11 mouse cellular contexts compared by ENCODE assay signal in genomic region chr13:48230996-48231395, GRCm38 (mm10). TPM values are rescaled to one million over a fixed set of nuclear protein-coding genes. Genes with fewer than 3 reads are reported as not detected.
DNase-seq lines count a peak whose midpoint lies in the region; ATAC-seq and TF ChIP-seq lines count a peak whose summit lies in the region.
"Had no signal": no experiment of that assay in that cellular context is flagged by ENCODE, and none has a peak within 500 bp of the region (broad histone marks: within the 10 kb centered on the region; RNA-seq: fewer than 3 reads in every experiment).

No protein-coding gene starts in this region.

- H3K27me3 ChIP-seq in forebrain, embryonic 13.5 days = no peaks in the 10 kb centered on the region

- ATAC-seq in forebrain, embryonic 13.5 days = no peak

- 30% methylated on average over 6 of the region's 6 CpGs for WGBS in forebrain, embryonic 13.5 days

- H3K36me3 ChIP-seq in forebrain, embryonic 13.5 days (ENCODE audit: poor library complexity, severe bottlenecking) = no peaks in the 10 kb centered on the region

- intact Hi-C loops in left cerebral cortex, adult 2 months (cut with DNase I) = no loop called here
- intact Hi-C loops in left cerebral cortex, postnatal 10 days (cut with DNase I) = no loop called here

- H3K9me3 ChIP-seq in forebrain, embryonic 13.5 days (replicated peaks) = no peaks in the 10 kb centered on the region

- H3K9ac ChIP-seq in forebrain, embryonic 13.5 days = no peak overlapping the region

- H3K4me1 ChIP-seq in forebrain, embryonic 13.5 days = peaks cover 33% of the 10 kb centered on the region

- no peak overlapping the region for H3K4me3 ChIP-seq in left cerebral cortex, adult 2 months
- no peak overlapping the region for H3K4me3 ChIP-seq in forebrain, embryonic 13.5 days

- no peak overlapping the region for H3K4me2 ChIP-seq in forebrain, embryonic 13.5 days

- H3K27ac ChIP-seq in left cerebral cortex, adult 2 months = 0 out of 2 replicates have a peak overlapping the region, but pooled peaks have one; percentile 15
- peak overlapping the region; percentile 25; the same call in 1 of the 2 replicates for H3K27ac ChIP-seq in forebrain, embryonic 13.5 days

- DNase-seq in left cerebral cortex, adult 2 months (ENCODE audit: extremely low spot score in 1 of 2, low spot score in 2 of 2) = no peak
- no peak for DNase-seq in left cerebral cortex, postnatal 10 days (ENCODE audit: extremely low spot score in 1 of 2, low spot score in 2 of 2)
- DNase-seq in MN1 (ENCODE audit: low spot score) (peak; percentile 10), NIH3T3 (ENCODE audit: low read depth) (peak; percentile 84)
- DNase-seq in adrenal gland, adult (ENCODE audit: inconsistent age in 2 of 2, low spot score in 1 of 2) = no peak
- DNase-seq in urinary bladder, adult 2 months (ENCODE audit: low spot score) = no peak
- no peak for DNase-seq in left cerebral cortex, adult 8-10 months (ENCODE audit: low spot score in 2 of 2)
- DNase-seq: heart, adult 18-20 months; retina, postnatal 1 day had no signal

- no peak for TF ChIP-seq CTCF in left cerebral cortex, adult 2 months (IDR thresholded peaks at IDR 0.05)

RNA-seq across cellular contexts. Expression of gene Id4, which starts 30.0 kb away (rescaled TPM):
- 10 to 100 TPM; 39.1 to 47.2 TPM for total RNA-seq in left cerebral cortex, adult 2 months (2021)
- total RNA-seq in left cerebral cortex, postnatal 10 days (2021) = 10 to 100 TPM; 20.2 to 27.1 TPM
- polyA plus RNA-seq in forebrain, embryonic 13.5 days (2015; fragmentation: Nextera tagmentation; extraction: Ambion mirVana) = 83.4 and 133 TPM in 2 replicates
- polyA plus RNA-seq in urinary bladder, adult 2 months (2012; rRNA removed) = 93.6 and 98.2 TPM in 2 replicates
- 10 to 100 TPM; 55.0 to 68.0 (median 62.2) TPM for total RNA-seq in left cerebral cortex, adult 8-10 months (2022)
- total RNA-seq: common myeloid progenitor, adult 5-6 weeks had no signal

Comparison
In these comparisons a context has a peak if more than half of its experiments do, and no peak if none do; other contexts are left out.
1. DNase-seq: peak in MN1 (single experiment) and NIH3T3 (single experiment); none in left cerebral cortex, adult 2 months (0 of 2), left cerebral cortex, postnatal 10 days (0 of 2), adrenal gland, adult (0 of 2), urinary bladder, adult 2 months (single experiment) and left cerebral cortex, adult 8-10 months (0 of 2).